Mouse (Mus musculus) G1E (cell line): Measurements from ENCODE around the gene Gm49321.

Experiments used
- CTCF ChIP-seq: IDR thresholded peaks from 2 replicates; pipeline ENCODE4 v1.5.1; 2012; ENCODE audit warnings: low read depth, low read length, inconsistent platforms, mixed read lengths
- GATA2 ChIP-seq: IDR thresholded peaks from 2 replicates; pipeline ENCODE4 v1.6.1; 2012; ENCODE audit warnings: low read depth, low read length, inconsistent platforms, borderline replicate concordance

DNA sequence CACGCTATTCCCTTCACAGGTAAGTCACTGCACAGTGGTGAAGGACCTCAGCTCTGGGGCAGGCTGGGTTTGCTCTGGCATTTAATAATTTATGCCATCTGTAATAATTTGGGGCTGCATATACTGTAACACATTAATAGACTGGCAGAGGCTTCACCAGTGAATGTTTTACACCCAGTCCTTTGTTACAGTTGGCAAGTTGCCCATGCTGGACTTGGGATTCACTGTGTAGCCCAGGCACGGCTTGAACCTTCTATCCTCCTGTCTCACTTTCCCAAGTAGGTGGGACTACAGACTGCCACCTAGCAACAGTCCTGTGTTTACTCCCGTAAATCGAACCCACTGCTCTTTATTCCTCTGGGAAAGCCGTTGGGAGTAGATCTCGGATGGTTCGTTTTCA, 48.8 kb downstream of the Gm49321 start:
- TF ChIP-seq CTCF (no peak), GATA2 (no peak)
